12 mouse cellular contexts compared by ENCODE assay signal in the genomic region with DNA sequence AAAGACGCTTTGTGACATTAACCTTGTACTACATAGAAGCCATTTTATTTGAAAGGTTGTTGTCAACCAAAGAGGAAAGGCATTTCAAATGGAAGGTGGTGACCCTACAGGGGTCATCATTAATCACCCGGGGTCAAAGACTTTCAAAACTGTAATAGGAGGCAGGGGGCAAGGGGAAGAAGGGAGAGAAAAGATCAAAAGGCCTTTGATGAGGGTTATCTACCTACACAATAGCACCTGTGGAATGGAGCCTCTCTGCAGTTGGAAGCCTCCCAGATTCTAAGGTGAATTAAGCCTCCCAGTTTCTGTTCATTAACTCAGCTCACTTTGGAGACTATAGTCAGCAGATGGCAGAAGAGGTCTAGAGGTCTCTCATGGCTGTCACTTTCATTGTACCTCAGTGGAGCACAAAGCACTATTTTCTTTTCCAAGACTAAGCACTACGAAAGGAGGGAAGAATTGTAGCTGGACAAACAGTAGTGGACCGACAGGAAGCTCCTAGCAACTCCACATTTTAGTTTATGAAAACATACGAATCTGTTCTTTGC.
DNase-seq lines count a peak whose midpoint lies in the region; TF ChIP-seq lines count a peak whose summit lies in the region.
"Had no signal": no experiment of that assay in that cellular context is flagged by ENCODE, and none has a peak within 500 bp of the region (broad histone marks: within the 10 kb centered on the region; RNA-seq: fewer than 3 reads in every experiment).

No protein-coding gene starts in this region.

- no peak for DNase-seq in heart, adult 2 months
- DNase-seq in heart, postnatal 25 days (ENCODE audit: low spot score), result no peak
- no peak for DNase-seq in layer of hippocampus, adult 2 months (ENCODE audit: low spot score in 2 of 2)
- DNase-seq in layer of hippocampus, postnatal 25 days (ENCODE audit: extremely low spot score in 1 of 2, low spot score in 1 of 2), result no peak
- DNase-seq in ES-E14 (ENCODE audit: low read depth, low spot score), result peak; percentile 51
- peak; percentile 27 for DNase-seq in embryo, embryonic 9.5 days (ENCODE audit: extremely low spot score)
- DNase-seq in thymus, postnatal 4 days, result no peak
- no peak for DNase-seq in natural killer cell, adult 2 months (ENCODE audit: low spot score in 2 of 2)
- DNase-seq: adrenal gland, postnatal 36 days; lung, adult 2 months had no signal

- intact Hi-C loops in heart, adult 2 months (cut with DNase I), result loop anchor here (10.0 kb wide), 1 partner anchor 777 kb away; a partner anchor contains a TSS
- intact Hi-C loops in heart, postnatal 25 days (cut with DNase I), result loop anchor here (5.0 kb wide), 1 partner anchor 780 kb away; no protein-coding TSS in a partner anchor

- H3K4me3 ChIP-seq in heart, adult 2 months, result no peak overlapping the region
- no peak overlapping the region for H3K4me3 ChIP-seq in layer of hippocampus, adult 2 months
- no peak overlapping the region for H3K4me3 ChIP-seq in ES-E14 (ENCODE audit: insufficient read depth in 1 of 2, low read depth in 1 of 2, low read length in 2 of 2, poor library complexity in 1 of 2, severe bottlenecking in 1 of 2)
- H3K4me3 ChIP-seq: kidney, embryonic 15.5 days; neural tube, embryonic 13.5 days had no signal

- H3K36me3 ChIP-seq in heart, adult 2 months (ENCODE audit: control insufficient read depth, insufficient read depth, low read length), result no peaks in the 10 kb centered on the region
- peaks cover 16% of the 10 kb centered on the region for H3K36me3 ChIP-seq in ES-E14 (ENCODE audit: control insufficient read depth, insufficient read depth, low read length, poor library complexity, severe bottlenecking)
- H3K36me3 ChIP-seq: neural tube, embryonic 13.5 days had no signal

- H3K9ac ChIP-seq in heart, adult 2 months (ENCODE audit: low read depth, low read length), result no peak overlapping the region
- H3K9ac ChIP-seq in ES-E14 (ENCODE audit: insufficient read depth, low read depth, low read length, poor library complexity, severe bottlenecking), result no peak overlapping the region
- H3K9ac ChIP-seq: kidney, embryonic 15.5 days; neural tube, embryonic 13.5 days had no signal

- no peak for TF ChIP-seq POLR2A in heart, adult 2 months (IDR thresholded peaks at IDR 0.05; ENCODE audit: insufficient read depth, low read depth, low read length)

- in situ Hi-C loops in ES-E14 (cut with MboI; ENCODE audit: low sequenced_read_pairs in 2 of 2, unreplicated experiment in 2 of 2), result no loop called here

- WGBS in heart, adult 2 months, result 55% methylated on average over 5 of the region's 5 CpGs

- no peak for TF ChIP-seq EP300 in heart, adult 2 months (IDR thresholded peaks at IDR 0.05; ENCODE audit: insufficient read depth, low read depth, low read length)

- no peaks in the 10 kb centered on the region; the same call in 1 of the 2 replicates for H3K4me1 ChIP-seq in heart, adult 2 months (ENCODE audit: control insufficient read depth, insufficient read depth, low read length)
- H3K4me1 ChIP-seq in ES-E14 (ENCODE audit: control insufficient read depth in 2 of 2, insufficient read depth in 2 of 2, low read length in 2 of 2, poor library complexity in 1 of 2), result peaks cover 2 to 14% of the 10 kb centered on the region in 2 experiments
- H3K4me1 ChIP-seq: neural tube, embryonic 13.5 days had no signal

- H3K79me2 ChIP-seq in heart, adult 2 months (replicated peaks; ENCODE audit: control insufficient read depth, insufficient read depth, low read length), result no peaks in the 10 kb centered on the region

- H3K9me3 ChIP-seq in ES-E14 (ENCODE audit: control insufficient read depth, insufficient read depth, low read depth, low read length), result no peaks in the 10 kb centered on the region
- H3K9me3 ChIP-seq: kidney, embryonic 15.5 days; neural tube, embryonic 13.5 days had no signal

- H3K27ac ChIP-seq in heart, adult 2 months, result no peak overlapping the region
- no peak overlapping the region for H3K27ac ChIP-seq in layer of hippocampus, adult 2 months
- no peak overlapping the region for H3K27ac ChIP-seq in ES-E14 (ENCODE audit: insufficient read depth, low read depth, low read length, poor library complexity, severe bottlenecking)
- H3K27ac ChIP-seq: kidney, embryonic 15.5 days; neural tube, embryonic 13.5 days had no signal

- no peaks in the 10 kb centered on the region for H3K27me3 ChIP-seq in heart, adult 2 months (ENCODE audit: control insufficient read depth, insufficient read depth, low read length)
- H3K27me3 ChIP-seq: kidney, embryonic 15.5 days; neural tube, embryonic 13.5 days had no signal

- TF ChIP-seq CTCF in heart, adult 2 months (IDR thresholded peaks at IDR 0.05), result peak; percentile 53
- peak; percentile 65 for TF ChIP-seq CTCF in layer of hippocampus, adult 2 months (conservative IDR thresholded peaks at IDR 0.05)

TF ChIP-seq in ES-E14, 5 proteins besides CTCF, POLR2A, EP300 and RAD21:
- TF ChIP-seq ZNF384 (IDR thresholded peaks at IDR 0.05; ENCODE audit: low read depth, low read length) (no peak), MAFK (IDR thresholded peaks at IDR 0.05; ENCODE audit: insufficient read depth, low read depth, low read length) (no peak), HCFC1 (IDR thresholded peaks at IDR 0.05; ENCODE audit: borderline replicate concordance, insufficient read depth, low read length) (no peak), CHD2 (IDR thresholded peaks at IDR 0.05; ENCODE audit: low read depth, low read length) (no peak), ZC3H11A (IDR thresholded peaks at IDR 0.05; ENCODE audit: borderline replicate concordance, low read depth, low read length) (no peak)

Comparison
In these comparisons a context has a peak if more than half of its experiments do, and no peak if none do; other contexts are left out.
1. DNase-seq: peak in ES-E14 (single experiment) and embryo, embryonic 9.5 days (single experiment); none in heart, adult 2 months (0 of 2), heart, postnatal 25 days (single experiment), layer of hippocampus, adult 2 months (0 of 2), layer of hippocampus, postnatal 25 days (0 of 2), thymus, postnatal 4 days (single experiment) and natural killer cell, adult 2 months (0 of 2).